ENCODE assay signal across 9 mouse cellular contexts in the genomic region with DNA sequence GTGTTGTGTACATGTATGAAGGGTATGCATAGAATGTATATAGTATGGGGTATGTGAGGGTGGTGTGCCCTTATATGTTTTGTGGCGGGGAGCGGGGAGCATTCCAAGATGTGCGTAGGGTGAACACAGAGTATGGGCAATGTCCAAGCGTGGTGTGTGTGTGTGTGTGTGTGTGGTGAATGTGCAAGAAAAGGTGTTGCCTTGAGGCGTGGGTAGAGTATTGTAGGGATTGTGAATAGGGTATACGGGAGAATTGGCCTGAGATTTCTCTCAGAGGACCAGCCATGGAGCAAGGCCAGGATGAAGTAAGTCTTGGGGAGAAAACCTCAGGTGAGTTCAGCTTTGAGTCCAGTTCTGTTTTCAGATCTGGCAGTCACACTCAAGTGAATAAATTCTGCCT. TPM values are rescaled to one million over a fixed set of nuclear protein-coding genes. Genes with fewer than 3 reads are reported as not detected.
DNase-seq lines count a peak whose midpoint lies in the region; ATAC-seq and TF ChIP-seq lines count a peak whose summit lies in the region.
"Had no signal": no experiment of that assay in that cellular context is flagged by ENCODE, and none has a peak within 500 bp of the region (broad histone marks: within the 10 kb centered on the region; RNA-seq: fewer than 3 reads in every experiment).

No protein-coding gene starts in this region.

- TF ChIP-seq EP300 in heart, postnatal 0 days (IDR thresholded peaks at IDR 0.05; ENCODE audit: low read depth) = no peak

- ATAC-seq in heart, embryonic 14.5 days (ENCODE audit: insufficient number of reproducible peaks, insufficient read depth, low FRiP score, low read depth) = no peak
- no peak for ATAC-seq in heart, postnatal 0 days (ENCODE audit: insufficient read depth, low read depth)

- peaks cover 90% of the 10 kb centered on the region for H3K27me3 ChIP-seq in heart, embryonic 14.5 days (ENCODE audit: control insufficient read depth, insufficient read depth, low read length)
- H3K27me3 ChIP-seq in heart, postnatal 0 days (ENCODE audit: control insufficient read depth, insufficient read depth, low read length) = peaks cover 92% of the 10 kb centered on the region
- peaks cover 96% of the 10 kb centered on the region for H3K27me3 ChIP-seq in midbrain, embryonic 10.5 days (ENCODE audit: low read depth, poor library complexity, severe bottlenecking)

- no peak for DNase-seq in heart, adult 18-20 months
- no peak for DNase-seq in heart, postnatal 0 days (ENCODE audit: low spot score)
- no peak for DNase-seq in midbrain, embryonic 10.5 days (ENCODE audit: low spot score)
- no peak for DNase-seq in adrenal gland, adult 2 months
- DNase-seq in urinary bladder, postnatal 36 days (ENCODE audit: low spot score in 2 of 2) = no peak
- DNase-seq in ovary, postnatal 14 days (ENCODE audit: low spot score) = no peak

- TF ChIP-seq CTCF in bone marrow macrophage, adult 2 months (IDR thresholded peaks at IDR 0.05; ENCODE audit: low read depth, low read length) = no peak
- no peak for TF ChIP-seq CTCF in heart, postnatal 0 days (IDR thresholded peaks at IDR 0.05; ENCODE audit: low read depth)

- H3K36me3 ChIP-seq in heart, embryonic 14.5 days (ENCODE audit: control insufficient read depth, insufficient read depth, low read length) = no peaks in the 10 kb centered on the region
- H3K36me3 ChIP-seq in heart, postnatal 0 days (replicated peaks; ENCODE audit: control insufficient read depth, insufficient read depth, low read length) = no peaks in the 10 kb centered on the region
- no peaks in the 10 kb centered on the region for H3K36me3 ChIP-seq in midbrain, embryonic 10.5 days
- H3K36me3 ChIP-seq: G1E had no signal

- H3K9ac ChIP-seq in heart, embryonic 14.5 days (ENCODE audit: low read length) = no peak overlapping the region
- H3K9ac ChIP-seq in heart, postnatal 0 days (replicated peaks; ENCODE audit: low read depth, low read length) = no peak overlapping the region

- no peak for TF ChIP-seq POLR2A in bone marrow macrophage, adult 2 months (IDR thresholded peaks at IDR 0.05; ENCODE audit: borderline replicate concordance, low read depth, low read length)

- no peaks in the 10 kb centered on the region for H3K9me3 ChIP-seq in heart, embryonic 14.5 days (ENCODE audit: control insufficient read depth, low read length)
- H3K9me3 ChIP-seq in heart, postnatal 0 days (replicated peaks; ENCODE audit: control insufficient read depth, low read length) = no peaks in the 10 kb centered on the region
- H3K9me3 ChIP-seq in midbrain, embryonic 10.5 days (replicated peaks) = no peaks in the 10 kb centered on the region

- H3K4me1 ChIP-seq in heart, embryonic 14.5 days (ENCODE audit: control insufficient read depth in 2 of 2, insufficient read depth in 2 of 2, low read length in 2 of 2) = peaks cover 0 to 17% of the 10 kb centered on the region in 2 experiments; a peak in 3 of 4 replicates
- H3K4me1 ChIP-seq in bone marrow macrophage, adult 2 months (ENCODE audit: control insufficient read depth, insufficient read depth, low read length) = 0 out of 2 replicates have a peak, but pooled peaks cover 2% of the 10 kb centered on the region
- peaks cover 9% of the 10 kb centered on the region; the same call in 1 of the 2 replicates for H3K4me1 ChIP-seq in heart, postnatal 0 days (ENCODE audit: control insufficient read depth, insufficient read depth)
- peaks cover 31% of the 10 kb centered on the region for H3K4me1 ChIP-seq in midbrain, embryonic 10.5 days

- H3K4me3 ChIP-seq in heart, embryonic 14.5 days (ENCODE audit: control insufficient read depth in 1 of 2, insufficient read depth in 1 of 2, low read depth in 1 of 2, low read length in 2 of 2) = peak overlapping the region; percentile 43 to 47
- H3K4me3 ChIP-seq in bone marrow macrophage, adult 2 months (ENCODE audit: insufficient read depth, low read length) = peak overlapping the region; percentile 63
- H3K4me3 ChIP-seq in heart, postnatal 0 days (ENCODE audit: low read depth, low read length) = peak overlapping the region; percentile 59
- peak overlapping the region; percentile 68 for H3K4me3 ChIP-seq in midbrain, embryonic 10.5 days

- peak overlapping the region; percentile 80 for H3K4me2 ChIP-seq in heart, embryonic 14.5 days (ENCODE audit: low read length)
- peak overlapping the region; percentile 93 for H3K4me2 ChIP-seq in heart, postnatal 0 days (ENCODE audit: low read depth, low read length)

- 12% methylated on average over 6 of the region's 6 CpGs for WGBS in heart, embryonic 14.5 days
- 6% methylated on average over 6 of the region's 6 CpGs for WGBS in heart, postnatal 0 days
- WGBS in midbrain, embryonic 10.5 days = 8% methylated on average over 6 of the region's 6 CpGs

- no peak overlapping the region for H3K27ac ChIP-seq in heart, embryonic 14.5 days (replicated peaks in 1 of 2; ENCODE audit: control insufficient read depth in 1 of 2, insufficient read depth in 1 of 2, low read depth in 2 of 2, low read length in 2 of 2)
- no peak overlapping the region for H3K27ac ChIP-seq in bone marrow macrophage, adult 2 months (ENCODE audit: insufficient read depth, low read depth, low read length)
- no peak overlapping the region for H3K27ac ChIP-seq in heart, postnatal 0 days (ENCODE audit: low read depth)
- no peak overlapping the region for H3K27ac ChIP-seq in midbrain, embryonic 10.5 days (replicated peaks)

RNA-seq across cellular contexts. Expression of a gene that starts 0.7 kb away (rescaled TPM):
- 0.11 TPM in 1 of 2 replicates, not detected in the other for polyA plus RNA-seq in heart, embryonic 14.5 days (2014; fragmentation: Nextera tagmentation; extraction: Ambion mirVana)
- 1 to 10 TPM; 2.5 to 3.8 TPM for total RNA-seq in heart, adult 18-20 months (2021)
- not detected in 2 replicates for polyA plus RNA-seq in bone marrow macrophage, adult 2 months (2012; ENCODE audit: insufficient read depth, insufficient read length, missing spikeins)
- not detected in 2 replicates for total RNA-seq in heart, postnatal 0 days (2014; rRNA removed; ENCODE audit: low replicate concordance)
- polyA plus RNA-seq in heart, postnatal 0 days (2015; fragmentation: Nextera tagmentation; extraction: Ambion mirVana) = not detected in 2 replicates
- 0.07 TPM in 1 of 2 replicates, not detected in the other for polyA plus RNA-seq in midbrain, embryonic 10.5 days (2016; fragmentation: Nextera tagmentation; extraction: Ambion mirVana)
- total RNA-seq in adrenal gland, adult 2 months (2021) = 1 to 10 TPM; 1.6 to 3.3 TPM
- polyA plus RNA-seq in adrenal gland, adult 2 months (2012; rRNA removed) = 13.9 and 14.2 TPM in 2 replicates
- total RNA-seq: G1E had no signal
- polyA plus RNA-seq: G1E had no signal

RNA-seq across cellular contexts. Expression of a gene that starts 19.7 kb away (rescaled TPM):
- polyA plus RNA-seq in heart, embryonic 14.5 days (2014; fragmentation: Nextera tagmentation; extraction: Ambion mirVana) = 0.22 TPM in 1 of 2 replicates, not detected in the other
- not detected for total RNA-seq in heart, adult 18-20 months (2021)
- not detected in 2 replicates for polyA plus RNA-seq in bone marrow macrophage, adult 2 months (2012; ENCODE audit: insufficient read depth, insufficient read length, missing spikeins)
- total RNA-seq in heart, postnatal 0 days (2014; rRNA removed; ENCODE audit: low replicate concordance) = not detected in 2 replicates
- 0.15 TPM in 1 of 2 replicates, not detected in the other for polyA plus RNA-seq in heart, postnatal 0 days (2015; fragmentation: Nextera tagmentation; extraction: Ambion mirVana)
- polyA plus RNA-seq in midbrain, embryonic 10.5 days (2016; fragmentation: Nextera tagmentation; extraction: Ambion mirVana) = 0.16 and 0.53 TPM in 2 replicates
- not detected for total RNA-seq in adrenal gland, adult 2 months (2021)
- not detected in 2 replicates for polyA plus RNA-seq in adrenal gland, adult 2 months (2012; rRNA removed)
- polyA plus RNA-seq: G1E had no signal

RNA-seq across cellular contexts. Expression of a gene that starts 56.0 kb away (rescaled TPM):
- 3.0 and 3.6 TPM in 2 replicates for polyA plus RNA-seq in heart, embryonic 14.5 days (2014; fragmentation: Nextera tagmentation; extraction: Ambion mirVana)
- total RNA-seq in heart, adult 18-20 months (2021) = 10 to 100 TPM; 10.1 to 12.5 TPM
- polyA plus RNA-seq in bone marrow macrophage, adult 2 months (2012; ENCODE audit: insufficient read depth, insufficient read length, missing spikeins) = 5.1 and 5.8 TPM in 2 replicates
- total RNA-seq in heart, postnatal 0 days (2014; rRNA removed; ENCODE audit: low replicate concordance) = 6.5 and 8.8 TPM in 2 replicates
- polyA plus RNA-seq in heart, postnatal 0 days (2015; fragmentation: Nextera tagmentation; extraction: Ambion mirVana) = 4.4 and 4.6 TPM in 2 replicates
- polyA plus RNA-seq in midbrain, embryonic 10.5 days (2016; fragmentation: Nextera tagmentation; extraction: Ambion mirVana) = 6.1 and 7.5 TPM in 2 replicates
- total RNA-seq in adrenal gland, adult 2 months (2021) = 10 to 100 TPM; 11.6 to 13.0 TPM
- polyA plus RNA-seq in adrenal gland, adult 2 months (2012; rRNA removed) = 5.7 and 7.6 TPM in 2 replicates

Comparison
In these comparisons a context has a peak if more than half of its experiments do, and no peak if none do; other contexts are left out.
1. RNA of a gene that starts 0.7 kb away (polyA plus RNA-seq): 13.9 to 14.2 TPM in adrenal gland, adult 2 months; not detected in bone marrow macrophage, adult 2 months, 0.11 TPM in heart, embryonic 14.5 days, not detected in heart, postnatal 0 days and 0.07 TPM in midbrain, embryonic 10.5 days; every median in the first group is over 10 times any median in the second.
2. Peak in every context shown above with its lines, with median percentiles within 50 percentile points of each other: H3K4me3 ChIP-seq.